Mouse (Mus musculus): Measurements from ENCODE around the gene Vps16. TPM values are rescaled to one million over a fixed set of nuclear protein-coding genes. Genes with fewer than 3 reads are reported as not detected.

Gene Vps16
- polyA plus RNA-seq, 1 experiment from 2014 or later, result 51.6 TPM

GRCm38 (mm10) chr2:130395696-130396095 lies 28.4 kb upstream of the Vps16 start:
- no peaks in the 10 kb centered on the region for H3K9me3 ChIP-seq (ENCODE audit: control insufficient read depth, low read length)
- ATAC-seq (ENCODE audit: low read depth) (no peak), DNase-seq (ENCODE audit: low spot score) (no peak)
- no peak overlapping the region; the same call in 1 of the 2 replicates for H3K9ac ChIP-seq (ENCODE audit: low read depth, low read length)
- peaks cover 6% of the 10 kb centered on the region for H3K4me1 ChIP-seq (ENCODE audit: control insufficient read depth, insufficient read depth, low read length)
- no peak overlapping the region for H3K27ac ChIP-seq (replicated peaks; ENCODE audit: low read depth, low read length)
- peaks cover 37% of the 10 kb centered on the region for H3K36me3 ChIP-seq (ENCODE audit: control insufficient read depth, insufficient read depth, low read length)
- 93% methylated on average over 11 of the region's 11 CpGs for WGBS
- H3K4me3 ChIP-seq (ENCODE audit: low read depth, low read length), result no peak overlapping the region
- H3K4me2 ChIP-seq (ENCODE audit: low read depth, low read length), result no peak overlapping the region
- no peaks in the 10 kb centered on the region for H3K27me3 ChIP-seq (replicated peaks; ENCODE audit: control insufficient read depth, insufficient read depth, low read length)

- WGBS, result under 1% methylated on average over 32 of the region's 53 CpGs
- peak; percentile 82 for DNase-seq (ENCODE audit: low spot score)
- H3K4me1 ChIP-seq (ENCODE audit: control insufficient read depth, insufficient read depth, low read length), result peaks cover 6% of the 10 kb centered on the region
These were observed 26.8 kb upstream of the Vps16 start, which contains the start of gene Cpxm1 for GRCm38 (mm10) chr2:130397186-130397985. TSS of gene Cpxm1 (minus strand) at chr2:130397574.

GRCm38 (mm10) chr2:130398091-130398490 lies 26.0 kb upstream of the Vps16 start:
- Histone ChIP-seq H3K27ac (replicated peaks; ENCODE audit: low read depth, low read length) (peak overlapping the region; percentile 76), H3K4me3 (ENCODE audit: low read depth, low read length) (peak overlapping the region; percentile 58), H3K4me2 (ENCODE audit: low read depth, low read length) (peak overlapping the region; percentile 82), H3K4me1 (ENCODE audit: control insufficient read depth, insufficient read depth, low read length) (peaks cover 6% of the 10 kb centered on the region), H3K36me3 (ENCODE audit: control insufficient read depth, insufficient read depth, low read length) (peaks cover 24% of the 10 kb centered on the region), H3K27me3 (replicated peaks; ENCODE audit: control insufficient read depth, insufficient read depth, low read length) (no peaks in the 10 kb centered on the region), H3K9ac (ENCODE audit: low read depth, low read length) (peak overlapping the region; percentile 78), H3K9me3 (ENCODE audit: control insufficient read depth, low read length) (no peaks in the 10 kb centered on the region)
- DNase-seq (ENCODE audit: low spot score) (peak; percentile 34), ATAC-seq (ENCODE audit: low read depth) (no peak)
- WGBS, result 18% methylated on average over 11 of the region's 14 CpGs

More at GRCm38 (mm10) chr2:130397186-130397985, 26.8 kb upstream of the Vps16 start, which contains the start of gene Cpxm1:
- H3K27me3 ChIP-seq (replicated peaks; ENCODE audit: control insufficient read depth, insufficient read depth, low read length), result no peaks in the 10 kb centered on the region
- peak; percentile 90 for ATAC-seq (ENCODE audit: low read depth)
- H3K27ac ChIP-seq (replicated peaks; ENCODE audit: low read depth, low read length), result peak within 1 kb of the TSS; percentile 76
- peak within 1 kb of the TSS; percentile 78 for H3K9ac ChIP-seq (ENCODE audit: low read depth, low read length)
- peaks cover 30% of the 10 kb centered on the region for H3K36me3 ChIP-seq (ENCODE audit: control insufficient read depth, insufficient read depth, low read length)
- H3K4me3 ChIP-seq (ENCODE audit: low read depth, low read length), result peak within 1 kb of the TSS; percentile 58
- H3K9me3 ChIP-seq (ENCODE audit: control insufficient read depth, low read length), result no peaks in the 10 kb centered on the region
- peak within 1 kb of the TSS; percentile 82 for H3K4me2 ChIP-seq (ENCODE audit: low read depth, low read length)

- no peak for ATAC-seq (ENCODE audit: low read depth)
- no peak overlapping the region for H3K27ac ChIP-seq (replicated peaks; ENCODE audit: low read depth, low read length)
- no peak for DNase-seq (ENCODE audit: low spot score)
- H3K4me2 ChIP-seq (ENCODE audit: low read depth, low read length), result no peak overlapping the region
- WGBS, result 82% methylated on average over 1 of the region's 1 CpGs
- no peaks in the 10 kb centered on the region for H3K27me3 ChIP-seq (replicated peaks; ENCODE audit: control insufficient read depth, insufficient read depth, low read length)
- no peak overlapping the region for H3K4me3 ChIP-seq (ENCODE audit: low read depth, low read length)
- no peak overlapping the region for H3K9ac ChIP-seq (ENCODE audit: low read depth, low read length)
- H3K4me1 ChIP-seq (ENCODE audit: control insufficient read depth, insufficient read depth, low read length), result peaks cover 6% of the 10 kb centered on the region
- H3K9me3 ChIP-seq (ENCODE audit: control insufficient read depth, low read length), result no peaks in the 10 kb centered on the region
- H3K36me3 ChIP-seq (ENCODE audit: control insufficient read depth, insufficient read depth, low read length), result 0 out of 2 replicates have a peak, but pooled peaks cover 6% of the 10 kb centered on the region
These were observed 24.1 kb upstream of the Vps16 start for GRCm38 (mm10) chr2:130400046-130400445.

- H3K27ac ChIP-seq (replicated peaks; ENCODE audit: low read depth, low read length), result no peak overlapping the region
- ATAC-seq (ENCODE audit: low read depth) (no peak), DNase-seq (ENCODE audit: low spot score) (no peak)
- peaks cover 6% of the 10 kb centered on the region for H3K4me1 ChIP-seq (ENCODE audit: control insufficient read depth, insufficient read depth, low read length)
- H3K9ac ChIP-seq (ENCODE audit: low read depth, low read length), result no peak overlapping the region
- H3K36me3 ChIP-seq (ENCODE audit: control insufficient read depth, insufficient read depth, low read length), result no peaks in the 10 kb centered on the region
- H3K27me3 ChIP-seq (replicated peaks; ENCODE audit: control insufficient read depth, insufficient read depth, low read length), result no peaks in the 10 kb centered on the region
- no peak overlapping the region for H3K4me3 ChIP-seq (ENCODE audit: low read depth, low read length)
- H3K4me2 ChIP-seq (ENCODE audit: low read depth, low read length), result no peak overlapping the region
- WGBS, result 81% methylated on average over 4 of the region's 4 CpGs
- H3K9me3 ChIP-seq (ENCODE audit: control insufficient read depth, low read length), result no peaks in the 10 kb centered on the region
These were observed 22.2 kb upstream of the Vps16 start for GRCm38 (mm10) chr2:130401891-130402290.

GRCm38 (mm10) chr2:130404939-130405338 lies 19.2 kb upstream of the Vps16 start, which contains the start of the genes Gm28372 and 1700020A23Rik:
TSS of gene Gm28372 (plus strand) at chr2:130405239.
TSS of gene 1700020A23Rik (plus strand) at chr2:130405259.
- Histone ChIP-seq H3K27me3 (replicated peaks; ENCODE audit: control insufficient read depth, insufficient read depth, low read length) (no peaks in the 10 kb centered on the region), H3K36me3 (ENCODE audit: control insufficient read depth, insufficient read depth, low read length) (no peaks in the 10 kb centered on the region), H3K4me3 (ENCODE audit: low read depth, low read length) (no peak within 1 kb of the TSS), H3K9ac (ENCODE audit: low read depth, low read length) (no peak within 1 kb of the TSS), H3K9me3 (ENCODE audit: control insufficient read depth, low read length) (no peaks in the 10 kb centered on the region), H3K27ac (replicated peaks; ENCODE audit: low read depth, low read length) (no peak within 1 kb of the TSS), H3K4me1 (ENCODE audit: control insufficient read depth, insufficient read depth, low read length) (peaks cover 12% of the 10 kb centered on the region), H3K4me2 (ENCODE audit: low read depth, low read length) (no peak within 1 kb of the TSS)
- DNase-seq (ENCODE audit: low spot score), result no peak
- 79% methylated on average over 1 of the region's 1 CpGs for WGBS
- no peak for ATAC-seq (ENCODE audit: low read depth)

GRCm38 (mm10) chr2:130406178-130406577 lies 18.0 kb upstream of the Vps16 start, which contains the start of gene Tmem239:
TSS of gene Tmem239 (plus strand) at chr2:130406478.
- H3K4me1 ChIP-seq (ENCODE audit: control insufficient read depth, insufficient read depth, low read length), result peaks cover 12% of the 10 kb centered on the region
- no peak for ATAC-seq (ENCODE audit: low read depth)
- 64% methylated on average over 1 of the region's 2 CpGs for WGBS
- H3K9ac ChIP-seq (ENCODE audit: low read depth, low read length), result no peak within 1 kb of the TSS
- H3K9me3 ChIP-seq (ENCODE audit: control insufficient read depth, low read length), result no peaks in the 10 kb centered on the region
- no peak within 1 kb of the TSS for H3K27ac ChIP-seq (replicated peaks; ENCODE audit: low read depth, low read length)
- DNase-seq (ENCODE audit: low spot score), result no peak
- no peaks in the 10 kb centered on the region for H3K36me3 ChIP-seq (ENCODE audit: control insufficient read depth, insufficient read depth, low read length)
- H3K4me2 ChIP-seq (ENCODE audit: low read depth, low read length), result no peak within 1 kb of the TSS
- H3K27me3 ChIP-seq (replicated peaks; ENCODE audit: control insufficient read depth, insufficient read depth, low read length), result no peaks in the 10 kb centered on the region
- H3K4me3 ChIP-seq (ENCODE audit: low read depth, low read length), result no peak within 1 kb of the TSS

GRCm38 (mm10) chr2:130408194-130408593 lies 15.9 kb upstream of the Vps16 start:
- Histone ChIP-seq H3K4me1 (ENCODE audit: control insufficient read depth, insufficient read depth, low read length) (peaks cover 17% of the 10 kb centered on the region), H3K4me3 (ENCODE audit: low read depth, low read length) (no peak overlapping the region), H3K36me3 (ENCODE audit: control insufficient read depth, insufficient read depth, low read length) (no peaks in the 10 kb centered on the region), H3K27me3 (replicated peaks; ENCODE audit: control insufficient read depth, insufficient read depth, low read length) (no peaks in the 10 kb centered on the region), H3K27ac (replicated peaks; ENCODE audit: low read depth, low read length) (peak overlapping the region; percentile 23; the same call in 1 of the 2 replicates), H3K4me2 (ENCODE audit: low read depth, low read length) (no peak overlapping the region), H3K9ac (ENCODE audit: low read depth, low read length) (no peak overlapping the region), H3K9me3 (ENCODE audit: control insufficient read depth, low read length) (no peaks in the 10 kb centered on the region)
- ATAC-seq (ENCODE audit: low read depth), result peak; percentile 69
- peak; percentile 85 for DNase-seq (ENCODE audit: low spot score)
- 5% methylated on average over 6 of the region's 6 CpGs for WGBS

All from embryonic facial prominence, embryonic 14.5 days (tissue).